Mouse (Mus musculus) thymus, adult 2 months (tissue): ENCODE results near the gene Tmed4.

Experiments used
- CTCF ChIP-seq: fragments of 200-500 bp; IDR thresholded peaks from 2 replicates; pipeline ENCODE4 v1.5.1; 2012; ENCODE audit warnings: mild to moderate bottlenecking, control low read depth, low read length, moderate library complexity, borderline replicate concordance; ENCODE audit not compliant: control insufficient read depth, poor library complexity, insufficient read depth; ENCODE audit errors: extremely low read depth
- POLR2A ChIP-seq: fragments of 200-500 bp; IDR thresholded peaks from 2 replicates; pipeline ENCODE4 v1.6.1; 2012; ENCODE audit warnings: mild to moderate bottlenecking, low read length, control low read depth, moderate library complexity; ENCODE audit not compliant: control insufficient read depth, poor library complexity, insufficient read depth; ENCODE audit errors: extremely low read depth

DNA sequence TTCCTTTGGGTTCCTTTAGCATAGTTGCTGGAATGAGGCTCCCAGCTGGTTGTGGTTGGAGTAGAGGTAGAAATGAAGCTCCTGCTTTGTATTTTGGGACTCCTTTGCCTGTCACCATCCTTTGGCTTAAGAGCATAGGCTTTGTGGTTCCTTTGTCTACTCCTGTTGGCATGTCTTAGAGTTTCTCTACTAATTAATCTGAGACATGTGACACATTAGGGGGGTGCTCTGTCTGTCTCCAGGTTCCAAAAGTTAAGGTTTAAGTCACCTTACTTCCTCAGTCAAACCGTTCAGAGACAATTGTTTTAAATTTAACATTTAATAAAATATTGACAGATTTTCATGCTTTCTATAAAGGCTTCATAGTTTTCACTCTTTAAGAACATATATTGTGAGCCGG, 18.9 kb upstream of the Tmed4 start:
- TF ChIP-seq CTCF, result no peak
- no peak for TF ChIP-seq POLR2A
